Comparison of ENCODE assay signal across 27 mouse cellular contexts in the genomic region with DNA sequence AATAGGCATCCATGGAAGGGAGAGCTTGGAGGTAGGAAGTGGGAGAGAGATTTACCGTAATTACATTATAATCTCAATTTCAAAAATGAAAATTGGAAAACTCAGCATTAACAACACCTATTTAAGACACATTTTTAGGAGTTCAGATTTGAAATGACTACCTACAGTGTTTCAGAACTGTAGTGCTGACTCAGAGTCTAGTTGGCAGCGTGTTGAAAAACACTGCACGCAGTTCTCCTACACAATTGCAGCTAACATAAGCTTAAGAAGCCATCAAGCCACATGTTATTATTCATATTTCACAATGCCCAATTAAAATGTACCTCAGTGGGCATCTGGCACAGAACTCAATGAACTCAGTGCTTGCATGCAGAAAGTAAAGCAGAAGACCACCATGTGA.
A peak's percentile ranks its signal among the peaks of the same experiment; 100 is the strongest.
DNase-seq lines count a peak whose midpoint lies in the region; ATAC-seq and TF ChIP-seq lines count a peak whose summit lies in the region.
"Had no signal": no experiment of that assay in that cellular context is flagged by ENCODE, and none has a peak within 500 bp of the region (broad histone marks: within the 10 kb centered on the region; RNA-seq: fewer than 3 reads in every experiment).

No protein-coding gene starts in this region.

- no peak overlapping the region for H3K27ac ChIP-seq in gastrocnemius, adult 2 months
- H3K27ac ChIP-seq: embryonic facial prominence, embryonic 13.5 days; embryonic facial prominence, embryonic 15.5 days; forebrain, embryonic 10.5 days; forebrain, embryonic 12.5 days had no signal

- intact Hi-C loops in gastrocnemius, adult 2 months (cut with DNase I), result no loop called here

- ATAC-seq in frontal cortex, adult (ENCODE audit: low TSS enrichment), result peak; percentile 91
- ATAC-seq: activated CD4-positive, CD25-positive, alpha-beta regulatory T cell, adult 4 months; CD4-positive, CD25-positive, alpha-beta regulatory T cell, adult 4 months; forebrain, embryonic 14.5 days; forebrain, embryonic 16.5 days; Patski had no signal

- no peak for DNase-seq in frontal cortex, postnatal 25 days (ENCODE audit: low spot score in 2 of 2)
- peak; percentile 5 for DNase-seq in layer of hippocampus, adult 9-11 months
- DNase-seq in layer of hippocampus, postnatal 36 days, result no peak
- DNase-seq in brain, adult 2 months (ENCODE audit: low read depth, low spot score), result peak; percentile 52
- no peak for DNase-seq in gastrocnemius, adult 2 months
- DNase-seq: adrenal gland, adult 8-10 months; adrenal gland, postnatal 14 days; adrenal gland, postnatal 36 days; B cell, adult 2 months; cerebellum, adult 11 months; cerebellum, adult 18-20 months; cerebellum, adult 8-10 months; cerebellum, adult 9-11 months; cerebellum, postnatal 14 days; cerebellum, postnatal 36 days; embryo, embryonic 11 days had no signal

- no peak for TF ChIP-seq CTCF in gastrocnemius, adult 2 months (IDR thresholded peaks at IDR 0.05)

- H3K4me3 ChIP-seq in gastrocnemius, adult 2 months, result no peak overlapping the region
- H3K4me3 ChIP-seq: embryonic facial prominence, embryonic 13.5 days; embryonic facial prominence, embryonic 15.5 days; erythroblast, embryonic 14.5 days; forebrain, embryonic 10.5 days; forebrain, embryonic 12.5 days had no signal

Comparison
In these comparisons a context has a peak if more than half of its experiments do, and no peak if none do; other contexts are left out.
1. DNase-seq: peak in layer of hippocampus, adult 9-11 months (single experiment) and brain, adult 2 months (single experiment); none in frontal cortex, postnatal 25 days (0 of 2), layer of hippocampus, postnatal 36 days (0 of 2) and gastrocnemius, adult 2 months (single experiment).